Mouse (Mus musculus): ENCODE measurements around the gene E430018J23Rik. TPM values are rescaled to one million over a fixed set of nuclear protein-coding genes. Genes with fewer than 3 reads are reported as not detected.
"Not testable (repeated sequence)": the region's sequence is repeated elsewhere in the genome, so short reads cannot be mapped to it uniquely, and the experiment has no call there.

The E430018J23Rik gene
- polyA plus RNA-seq, 1 experiment from 2014 or later: 8.0 TPM

DNA sequence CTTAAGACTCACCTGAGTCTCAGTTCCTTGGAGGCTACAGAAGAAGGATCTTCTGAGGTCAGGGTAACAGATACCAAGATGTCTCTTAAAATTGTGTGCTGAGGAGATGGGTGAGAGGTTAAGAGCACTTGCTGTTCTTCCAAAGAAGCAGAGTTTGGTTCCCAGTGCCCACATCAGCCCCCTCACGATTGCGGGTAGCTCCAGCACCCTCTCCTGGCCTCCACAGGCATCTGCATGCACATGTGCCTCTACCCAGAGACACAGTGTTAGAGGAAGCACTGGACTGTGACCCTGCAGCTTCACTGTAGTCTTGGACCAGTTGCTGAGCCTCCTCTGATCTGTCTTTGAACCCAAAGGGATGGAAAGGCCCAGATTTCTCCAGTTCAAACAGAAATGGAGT lies 9.6 kb upstream of the E430018J23Rik start:
- H3K9me3 ChIP-seq (replicated peaks): 0 out of 2 replicates have a peak, but pooled peaks cover 5% of the 10 kb centered on the region
- no peak overlapping the region for H3K9ac ChIP-seq
- no peak overlapping the region for H3K4me2 ChIP-seq
- H3K4me3 ChIP-seq (replicated peaks): no peak overlapping the region
- 65% methylated on average over 2 of the region's 2 CpGs for WGBS
- no peaks in the 10 kb centered on the region for H3K27me3 ChIP-seq
- H3K4me1 ChIP-seq: peaks cover 12% of the 10 kb centered on the region
- no peak for ATAC-seq (replicated peaks; ENCODE audit: low FRiP score)
- peaks cover 10% of the 10 kb centered on the region for H3K36me3 ChIP-seq
- H3K27ac ChIP-seq: no peak overlapping the region

- H3K27ac ChIP-seq: no peak overlapping the region
- WGBS: 61% methylated on average over 3 of the region's 3 CpGs
- no peak for ATAC-seq (replicated peaks; ENCODE audit: low FRiP score)
- H3K36me3 ChIP-seq: peaks cover 10% of the 10 kb centered on the region
- H3K4me1 ChIP-seq: no peaks in the 10 kb centered on the region
- H3K27me3 ChIP-seq: peaks cover 11% of the 10 kb centered on the region; the same call in 1 of the 2 replicates
- H3K9me3 ChIP-seq (replicated peaks): 0 out of 2 replicates have a peak, but pooled peaks cover 5% of the 10 kb centered on the region
- no peak overlapping the region for H3K4me2 ChIP-seq
- H3K9ac ChIP-seq: no peak overlapping the region
- no peak overlapping the region for H3K4me3 ChIP-seq (replicated peaks)
These were observed 6.9 kb upstream of the E430018J23Rik start for GRCm38 (mm10) chr7:127400355-127400754.

DNA sequence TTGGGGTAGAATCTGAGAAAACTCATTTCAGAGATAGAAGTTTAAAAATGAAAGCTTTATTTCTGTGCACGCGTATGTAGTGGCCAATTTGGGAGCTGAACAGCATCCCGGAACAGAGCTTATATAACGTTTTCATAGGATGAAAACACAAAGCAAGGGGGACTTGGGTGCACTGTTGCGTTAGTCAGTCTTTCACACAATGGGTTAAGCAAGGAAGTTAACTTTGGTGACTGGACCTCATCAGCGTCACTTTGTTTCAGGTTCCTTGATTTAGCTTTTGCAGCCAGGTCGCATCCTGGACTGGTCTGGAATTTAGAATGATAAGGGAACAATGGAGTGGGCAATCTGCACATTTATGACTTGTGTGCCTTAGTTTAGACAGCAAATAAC lies 510 bp upstream of the E430018J23Rik start:
- Histone ChIP-seq H3K27ac (peak overlapping the region; percentile 63), H3K9me3 (replicated peaks) (no peaks in the 10 kb centered on the region), H3K4me2 (peak overlapping the region; percentile 74), H3K4me3 (replicated peaks) (peak overlapping the region; percentile 73), H3K27me3 (peaks cover 11% of the 10 kb centered on the region; the same call in 1 of the 2 replicates), H3K9ac (peak overlapping the region; percentile 41), H3K4me1 (peaks cover 14% of the 10 kb centered on the region), H3K36me3 (peaks cover 13% of the 10 kb centered on the region; the same call in 1 of the 2 replicates)
- WGBS: 13% methylated on average over 7 of the region's 7 CpGs
- no peak; the same call in 1 of the 2 replicates for ATAC-seq (replicated peaks; ENCODE audit: low FRiP score)

DNA sequence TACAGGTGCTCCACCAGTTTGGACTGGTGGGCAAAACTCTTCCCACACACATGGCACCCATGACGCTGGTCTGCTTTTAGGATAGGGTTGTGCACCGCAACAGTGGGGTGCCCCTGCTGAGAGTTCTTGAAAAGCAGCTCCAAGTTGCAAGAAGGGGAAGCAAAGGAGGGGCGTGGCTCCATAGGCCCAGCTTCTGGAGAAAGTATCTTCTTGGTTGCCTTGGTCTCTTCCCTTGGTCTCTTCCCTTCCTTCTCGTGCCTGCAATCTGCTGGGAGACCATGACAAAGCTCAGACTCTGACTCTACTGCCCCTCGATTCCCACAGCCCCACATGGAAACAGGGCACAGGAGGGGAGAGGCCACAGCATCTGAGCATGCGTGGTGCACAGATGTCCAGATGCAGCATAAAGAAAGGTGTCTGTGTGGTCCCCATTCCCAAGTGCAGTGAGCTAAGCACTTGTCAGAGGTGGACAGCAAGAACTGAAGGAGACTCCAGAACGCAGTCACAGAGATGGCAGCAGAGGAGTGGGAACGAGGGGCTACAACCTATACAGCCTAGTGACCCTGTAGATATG lies 1.1 kb downstream of the E430018J23Rik start:
- H3K27ac ChIP-seq: 0 out of 2 replicates have a peak overlapping the region, but pooled peaks have one; percentile 92
- no peak overlapping the region for H3K9ac ChIP-seq
- 85% methylated on average over 8 of the region's 8 CpGs for WGBS
- ATAC-seq (replicated peaks; ENCODE audit: low FRiP score): no peak
- H3K9me3 ChIP-seq (replicated peaks): no peaks in the 10 kb centered on the region
- H3K4me2 ChIP-seq: peak overlapping the region; percentile 74
- peaks cover 14% of the 10 kb centered on the region for H3K4me1 ChIP-seq
- peaks cover 13% of the 10 kb centered on the region; the same call in 1 of the 2 replicates for H3K36me3 ChIP-seq
- H3K4me3 ChIP-seq (replicated peaks): peak overlapping the region; percentile 73
- peaks cover 9% of the 10 kb centered on the region; the same call in 1 of the 2 replicates for H3K27me3 ChIP-seq

- Histone ChIP-seq H3K9me3 (replicated peaks) (no peaks in the 10 kb centered on the region), H3K4me1 (peaks cover 15% of the 10 kb centered on the region), H3K27ac (no peak overlapping the region), H3K36me3 (peaks cover 13% of the 10 kb centered on the region; the same call in 1 of the 2 replicates), H3K9ac (no peak overlapping the region), H3K4me2 (no peak overlapping the region), H3K27me3 (peaks cover 3% of the 10 kb centered on the region; the same call in 1 of the 2 replicates), H3K4me3 (replicated peaks) (no peak overlapping the region)
- WGBS: 96% methylated on average over 16 of the region's 16 CpGs
- ATAC-seq (replicated peaks; ENCODE audit: low FRiP score): no peak
These were observed 1.9 kb downstream of the E430018J23Rik start for GRCm38 (mm10) chr7:127391538-127391937.

DNA sequence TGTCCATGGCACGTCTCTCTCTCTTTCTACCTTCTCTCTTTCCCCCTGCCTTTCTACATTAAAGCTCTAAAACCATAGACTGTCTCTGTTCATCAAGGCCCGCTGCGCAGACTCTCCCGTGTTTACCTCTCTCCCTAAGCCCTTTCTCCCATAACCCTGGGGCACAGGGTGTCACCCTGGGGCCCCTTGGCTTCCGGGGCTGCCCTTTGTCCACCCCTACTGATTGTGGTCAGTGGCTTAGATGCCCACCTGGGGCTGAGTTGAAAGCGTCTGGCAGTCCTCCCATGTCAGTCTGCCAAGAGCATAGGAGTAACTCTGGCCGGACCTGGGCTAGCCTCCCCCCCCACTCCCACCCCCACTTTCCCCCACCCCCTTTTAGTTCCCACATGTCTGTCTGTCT lies 3.1 kb downstream of the E430018J23Rik start:
- 76% methylated on average over 7 of the region's 7 CpGs for WGBS
- no peaks in the 10 kb centered on the region for H3K9me3 ChIP-seq (replicated peaks)

GRCm38 (mm10) chr7:127388201-127388600 lies 5.2 kb downstream of the E430018J23Rik start:
- not testable (repeated sequence) for H3K27me3 ChIP-seq; H3K4me3 ChIP-seq (replicated peaks); H3K9ac ChIP-seq; H3K27ac ChIP-seq; H3K4me2 ChIP-seq; ATAC-seq (replicated peaks; ENCODE audit: low FRiP score); H3K9me3 ChIP-seq (replicated peaks)
- Histone ChIP-seq H3K36me3 (peaks cover 31% of the 10 kb centered on the region), H3K4me1 (peaks cover 16% of the 10 kb centered on the region)

More for the DNA sequence above, 3.1 kb downstream of the E430018J23Rik start:
- no peaks in the 10 kb centered on the region for H3K27me3 ChIP-seq
- peaks cover 21% of the 10 kb centered on the region for H3K4me1 ChIP-seq
- H3K9ac ChIP-seq: no peak overlapping the region
- no peak overlapping the region for H3K4me2 ChIP-seq
- H3K36me3 ChIP-seq: peaks cover 16% of the 10 kb centered on the region
- ATAC-seq (replicated peaks; ENCODE audit: low FRiP score): no peak
- H3K27ac ChIP-seq: no peak overlapping the region
- no peak overlapping the region for H3K4me3 ChIP-seq (replicated peaks)

DNA sequence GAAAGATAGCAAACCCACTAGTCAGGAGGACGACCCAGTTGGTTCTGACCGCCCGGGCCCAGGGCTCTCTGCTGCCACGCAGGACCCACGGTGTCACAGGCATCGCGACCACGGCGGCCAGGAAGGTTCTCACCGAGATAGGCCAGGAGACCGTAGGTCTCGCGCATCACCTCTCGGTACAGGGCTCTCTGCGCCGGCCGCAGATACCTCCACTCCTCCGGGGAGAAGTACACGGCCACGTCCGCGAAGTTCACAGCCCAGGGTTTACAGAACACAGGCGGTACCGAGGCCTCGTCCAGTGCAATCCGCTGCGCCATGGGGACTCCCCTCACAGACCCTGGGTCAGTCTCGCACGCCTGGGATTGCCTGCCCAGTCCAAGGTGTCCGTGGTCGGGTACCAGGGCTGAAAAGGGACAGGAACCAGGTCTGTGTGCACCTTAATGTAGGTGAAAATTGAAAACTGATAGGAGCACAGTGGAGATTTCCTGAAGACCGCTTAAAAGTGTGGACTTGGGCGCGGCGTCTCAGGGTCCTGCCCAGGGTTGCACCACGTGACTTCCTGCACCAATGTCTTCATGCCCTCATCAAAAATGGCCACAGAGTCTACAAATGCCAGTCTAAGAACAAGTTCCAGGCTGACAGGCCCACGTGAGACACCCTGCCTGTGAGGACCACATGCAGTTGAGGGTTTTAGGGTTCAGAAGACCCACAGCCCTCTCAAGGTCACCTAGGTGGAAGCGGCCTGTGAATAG lies 6.6 kb downstream of the E430018J23Rik start, which contains the start of gene 9130019O22Rik:
TSS of gene 9130019O22Rik (minus strand) at position 526 of the 752 bp plus-strand sequence.
- Histone ChIP-seq H3K27me3 (no peaks in the 10 kb centered on the region), H3K4me1 (peaks cover 7% of the 10 kb centered on the region; the same call in 1 of the 2 replicates), H3K36me3 (peaks cover 32% of the 10 kb centered on the region), H3K9me3 (replicated peaks) (peaks cover 6% of the 10 kb centered on the region; the same call in 1 of the 2 replicates), H3K4me2 (peak within 1 kb of the TSS; percentile 70), H3K4me3 (replicated peaks) (peak within 1 kb of the TSS; percentile 58), H3K9ac (peak within 1 kb of the TSS; percentile 59), H3K27ac (0 out of 2 replicates have a peak within 1 kb of the TSS, but pooled peaks have one; percentile 37)
- 13% methylated on average over 38 of the region's 38 CpGs for WGBS
- ATAC-seq (replicated peaks; ENCODE audit: low FRiP score): peak; percentile 87

DNA sequence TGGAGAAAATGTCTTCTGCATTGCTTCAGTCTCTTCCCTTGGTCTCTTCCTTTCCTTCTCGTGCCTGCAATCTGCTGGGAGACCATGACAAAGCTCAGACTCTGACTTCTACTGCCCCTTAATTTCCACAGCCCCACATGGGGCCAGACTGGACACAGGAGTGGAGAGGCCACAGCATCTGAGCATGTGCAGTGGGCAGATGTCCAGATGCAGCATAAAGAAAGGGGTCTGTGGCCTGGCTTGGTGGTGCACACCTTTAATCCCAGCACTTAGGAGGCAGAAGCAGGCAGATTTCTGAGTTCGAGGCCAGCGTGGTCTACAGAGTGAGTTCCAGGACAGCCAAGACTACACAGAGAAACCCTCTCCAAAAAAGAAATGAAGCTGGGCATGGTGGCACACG lies 7.9 kb downstream of the E430018J23Rik start:
- H3K27me3 ChIP-seq; H3K4me3 ChIP-seq (replicated peaks); H3K9me3 ChIP-seq (replicated peaks); H3K4me2 ChIP-seq; H3K9ac ChIP-seq; H3K4me1 ChIP-seq; H3K27ac ChIP-seq; ATAC-seq (replicated peaks; ENCODE audit: low FRiP score): not testable (repeated sequence)
- peaks cover 23% of the 10 kb centered on the region for H3K36me3 ChIP-seq
- WGBS: 92% methylated on average over 4 of the region's 4 CpGs

DNA sequence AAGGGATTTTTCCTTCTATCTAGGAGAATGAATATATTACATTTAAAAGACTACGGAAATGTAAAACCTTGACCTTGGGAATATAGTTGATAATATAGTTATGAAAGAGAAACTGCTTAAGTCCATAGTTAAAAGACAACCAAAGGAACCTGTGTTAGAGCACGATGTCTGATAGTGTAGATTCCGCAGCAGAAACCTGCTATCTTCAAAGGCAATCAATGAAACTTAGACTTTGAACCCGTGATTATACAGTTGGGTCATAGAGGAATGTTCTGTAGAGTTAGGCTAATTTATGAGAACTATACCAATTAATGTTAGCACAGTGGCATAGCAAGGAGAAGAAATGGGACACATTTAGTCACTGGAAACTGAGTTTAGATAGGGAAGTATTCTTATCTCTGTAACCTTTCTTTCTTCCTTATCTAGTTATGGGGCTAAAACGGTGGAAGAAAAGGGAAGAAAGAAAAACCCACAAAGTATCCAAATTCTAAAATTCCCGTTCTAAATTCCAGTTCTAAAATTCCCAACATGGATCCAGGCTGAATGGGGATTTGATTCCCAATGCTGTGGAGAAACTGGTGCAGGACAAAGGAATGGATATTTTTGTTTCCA lies 15.0 kb downstream of the E430018J23Rik start:
- peaks cover 17% of the 10 kb centered on the region for H3K36me3 ChIP-seq
- no peak overlapping the region for H3K4me2 ChIP-seq
- ATAC-seq (replicated peaks; ENCODE audit: low FRiP score): no peak
- no peak overlapping the region for H3K9ac ChIP-seq
- H3K27me3 ChIP-seq: no peaks in the 10 kb centered on the region
- WGBS: 75% methylated on average over 6 of the region's 6 CpGs
- H3K4me3 ChIP-seq (replicated peaks): no peak overlapping the region
- H3K4me1 ChIP-seq: 0 out of 2 replicates have a peak, but pooled peaks cover 4% of the 10 kb centered on the region
- H3K27ac ChIP-seq: no peak overlapping the region
- no peaks in the 10 kb centered on the region for H3K9me3 ChIP-seq (replicated peaks)

- Histone ChIP-seq H3K4me2 (peak within 1 kb of the TSS; percentile 73), H3K36me3 (peaks cover 12% of the 10 kb centered on the region), H3K4me3 (replicated peaks) (peak within 1 kb of the TSS; percentile 70), H3K9ac (peak within 1 kb of the TSS; percentile 80), H3K27ac (peak within 1 kb of the TSS; percentile 78)
- H3K4me1 ChIP-seq; H3K27me3 ChIP-seq; H3K9me3 ChIP-seq (replicated peaks): not testable (repeated sequence)
- ATAC-seq (replicated peaks; ENCODE audit: low FRiP score): peak; percentile 96
- WGBS: 2% methylated on average over 49 of the region's 49 CpGs
These were observed 17.9 kb downstream of the E430018J23Rik start, which contains the start of gene Zfp747 for GRCm38 (mm10) chr7:127375271-127376245. Gene Zfp747 (minus strand): TSS chr7:127376050.
